In genomic region chr1:25729844-25730243, GRCm38 (mm10) we compare ENCODE assay signal across 18 mouse cellular contexts.
"Had no signal": no experiment of that assay in that cellular context is flagged by ENCODE, and none has a peak within 500 bp of the region (broad histone marks: within the 10 kb centered on the region; RNA-seq: fewer than 3 reads in every experiment).

No protein-coding gene starts in this region.

- H3K4me1 ChIP-seq: limb, embryonic 13.5 days; neural tube, embryonic 13.5 days; stomach, embryonic 15.5 days had no signal

- H3K4me3 ChIP-seq: layer of hippocampus, adult 2 months; limb, embryonic 13.5 days; neural tube, embryonic 13.5 days; stomach, embryonic 15.5 days had no signal

- H3K9ac ChIP-seq: limb, embryonic 13.5 days; liver, embryonic 14.5 days; neural tube, embryonic 13.5 days; stomach, embryonic 15.5 days had no signal

- ATAC-seq: lung, postnatal 0 days; midbrain, embryonic 16.5 days had no signal

- H3K4me2 ChIP-seq: limb, embryonic 13.5 days; midbrain, embryonic 11.5 days; neural tube, embryonic 13.5 days; stomach, embryonic 15.5 days had no signal

- H3K27me3 ChIP-seq: limb, embryonic 13.5 days; neural tube, embryonic 13.5 days; stomach, embryonic 15.5 days had no signal

- DNase-seq: kidney, adult 9 months; kidney, postnatal 10 days; kidney, postnatal 4 days; left cerebral cortex, postnatal 4 days; lung, adult 2 months; lung, postnatal 4 days; retina, postnatal 1 day; right cerebral cortex, postnatal 4 days; thymus, adult 2 months; thymus, postnatal 25 days had no signal

- H3K27ac ChIP-seq: layer of hippocampus, adult 2 months; limb, embryonic 13.5 days; liver, embryonic 14.5 days; neural tube, embryonic 13.5 days; stomach, embryonic 15.5 days had no signal

- H3K36me3 ChIP-seq: limb, embryonic 13.5 days; neural tube, embryonic 13.5 days; stomach, embryonic 15.5 days had no signal

- H3K9me3 ChIP-seq: limb, embryonic 13.5 days; neural tube, embryonic 13.5 days; stomach, embryonic 15.5 days had no signal
